Comparison of ENCODE assay signal across 18 mouse cellular contexts in genomic region chrX:71427491-71427890, GRCm38 (mm10).
"Had no signal": no experiment of that assay in that cellular context is flagged by ENCODE, and none has a peak within 500 bp of the region (broad histone marks: within the 10 kb centered on the region; RNA-seq: fewer than 3 reads in every experiment).

No protein-coding gene starts in this region.

- H3K4me1 ChIP-seq: limb, embryonic 10.5 days; limb, embryonic 13.5 days; midbrain, embryonic 12.5 days; midbrain, embryonic 15.5 days; neural tube, embryonic 12.5 days; neural tube, embryonic 15.5 days had no signal

- H3K9ac ChIP-seq: limb, embryonic 13.5 days; lung, embryonic 14.5 days; midbrain, embryonic 12.5 days; midbrain, embryonic 15.5 days; neural tube, embryonic 12.5 days; neural tube, embryonic 15.5 days had no signal

- ATAC-seq: intestine, postnatal 0 days; midbrain, embryonic 15.5 days had no signal

- H3K36me3 ChIP-seq: limb, embryonic 10.5 days; midbrain, embryonic 12.5 days; midbrain, embryonic 15.5 days; neural tube, embryonic 12.5 days had no signal

- H3K27ac ChIP-seq: limb, embryonic 10.5 days; limb, embryonic 13.5 days; midbrain, embryonic 12.5 days; midbrain, embryonic 15.5 days; neural tube, embryonic 12.5 days; neural tube, embryonic 15.5 days had no signal

- H3K4me2 ChIP-seq: limb, embryonic 13.5 days; lung, embryonic 14.5 days; midbrain, embryonic 12.5 days; midbrain, embryonic 15.5 days; neural tube, embryonic 12.5 days; neural tube, embryonic 15.5 days had no signal

- H3K27me3 ChIP-seq: limb, embryonic 13.5 days; midbrain, embryonic 15.5 days; neural tube, embryonic 12.5 days; neural tube, embryonic 15.5 days had no signal

- H3K9me3 ChIP-seq: limb, embryonic 10.5 days; limb, embryonic 13.5 days; megakaryocyte, embryonic 14.5 days; midbrain, embryonic 12.5 days; midbrain, embryonic 15.5 days; neural tube, embryonic 12.5 days; neural tube, embryonic 15.5 days had no signal

- H3K4me3 ChIP-seq: limb, embryonic 10.5 days; limb, embryonic 13.5 days; megakaryocyte, embryonic 14.5 days; midbrain, embryonic 12.5 days; midbrain, embryonic 15.5 days; neural tube, embryonic 12.5 days; neural tube, embryonic 15.5 days had no signal

- DNase-seq: kidney, adult 2 months; kidney, postnatal 10 days; kidney, postnatal 36 days; lung, embryonic 14.5 days; lung, postnatal 10 days; lung, postnatal 36 days; retina, postnatal 1 day; right cerebral cortex, postnatal 25 days; thymus, adult 18-20 months; thymus, postnatal 36 days had no signal
